Mouse (Mus musculus) monocyte, adult 5-6 weeks (primary cell): ENCODE measurements around the gene Plekha6. TPM values are rescaled to one million over a fixed set of nuclear protein-coding genes. Genes with fewer than 3 reads are reported as not detected.
A peak's percentile ranks its signal among the peaks of the same experiment; 100 is the strongest.

Experiments used
- ATAC-seq: fragments of 153-309, 156-312 bp; replicated peaks from 2 replicates; pipeline ENCODE4 v1.8.0; 2017; ENCODE audit warnings: mild to moderate bottlenecking; ENCODE audit not compliant: low TSS enrichment, insufficient number of reproducible peaks, severe bottlenecking, poor library complexity, low FRiP score
- total RNA-seq: library from RNA; stranded (forward); fragments of 200-1000, 200-491, 200-594 nt; gene quantifications from 3 replicates; pipeline ENCODE4 v1.2.3, GENCODE M21; 2017

Plekha6 gene
- total RNA-seq, 1 experiment from 2014 or later: 5.7 TPM

DNA sequence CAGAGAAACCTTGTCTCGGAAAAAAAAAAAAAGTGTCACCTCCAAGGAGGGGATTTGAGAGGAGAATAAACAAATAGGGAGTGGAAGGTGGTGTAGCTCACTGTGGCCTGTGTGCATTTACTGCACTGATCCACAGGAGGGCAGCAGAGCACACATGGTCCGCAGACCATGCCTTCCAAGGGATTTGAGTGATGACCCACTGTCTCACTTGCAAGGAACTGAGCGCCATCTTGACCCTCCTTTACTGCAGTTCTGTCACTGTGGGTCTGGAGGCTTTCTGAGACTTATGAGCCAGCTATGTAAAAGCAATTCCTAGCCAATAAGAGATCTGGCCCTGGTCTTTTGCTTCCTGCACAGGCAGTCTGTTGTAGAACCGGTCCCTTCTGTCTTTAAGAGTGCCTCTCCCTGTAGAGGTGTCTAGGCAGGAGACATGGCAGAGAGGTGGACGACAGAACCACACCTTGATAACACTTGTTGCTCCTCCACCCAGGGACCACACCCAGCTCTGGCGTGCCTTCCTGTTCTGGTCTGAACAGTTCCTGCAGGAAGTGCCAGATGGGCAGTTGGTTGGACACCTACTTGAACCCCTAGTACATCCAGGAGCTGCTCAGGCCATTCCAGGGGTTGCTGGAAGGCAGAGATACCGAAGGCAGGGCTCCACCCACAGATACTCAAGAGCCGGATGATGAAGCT is 13.6 kb downstream of the Plekha6 start:
- ATAC-seq: peak; percentile 66

DNA sequence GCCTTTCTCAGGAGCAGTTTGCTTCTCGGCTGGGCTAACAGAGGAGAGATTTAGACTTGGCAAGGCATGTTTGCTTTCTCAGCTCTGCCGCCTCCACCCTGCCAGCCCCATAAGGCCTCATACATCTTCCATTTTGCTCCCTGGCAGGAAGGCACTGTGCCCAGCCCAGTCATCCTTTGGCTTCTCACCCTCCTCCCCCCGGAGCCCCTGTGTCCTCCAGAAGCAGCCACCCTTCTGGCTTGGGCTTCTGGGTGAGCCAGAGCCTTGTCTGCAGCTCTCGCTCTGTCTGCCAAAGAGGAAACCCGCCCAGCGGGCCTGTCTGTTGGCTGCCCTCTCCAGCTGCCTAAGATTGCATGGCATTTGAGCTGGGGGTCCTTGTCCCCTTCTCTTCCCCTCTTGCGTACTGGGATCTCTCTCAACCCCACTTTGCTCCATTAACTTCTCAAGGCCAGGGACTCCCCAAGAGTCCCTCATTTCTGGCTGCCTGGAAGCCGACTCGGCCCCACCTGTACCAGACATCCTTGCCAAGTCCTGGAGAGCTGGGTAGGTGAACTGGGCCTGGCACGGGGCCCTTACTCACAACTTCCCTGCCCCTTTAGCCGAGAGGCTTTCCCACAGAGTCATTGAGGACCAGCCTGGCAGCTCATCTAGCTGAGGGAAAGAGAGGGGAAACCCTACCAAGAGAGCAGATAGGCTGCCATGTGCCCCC is 14.9 kb downstream of the Plekha6 start:
- ATAC-seq: no peak

DNA sequence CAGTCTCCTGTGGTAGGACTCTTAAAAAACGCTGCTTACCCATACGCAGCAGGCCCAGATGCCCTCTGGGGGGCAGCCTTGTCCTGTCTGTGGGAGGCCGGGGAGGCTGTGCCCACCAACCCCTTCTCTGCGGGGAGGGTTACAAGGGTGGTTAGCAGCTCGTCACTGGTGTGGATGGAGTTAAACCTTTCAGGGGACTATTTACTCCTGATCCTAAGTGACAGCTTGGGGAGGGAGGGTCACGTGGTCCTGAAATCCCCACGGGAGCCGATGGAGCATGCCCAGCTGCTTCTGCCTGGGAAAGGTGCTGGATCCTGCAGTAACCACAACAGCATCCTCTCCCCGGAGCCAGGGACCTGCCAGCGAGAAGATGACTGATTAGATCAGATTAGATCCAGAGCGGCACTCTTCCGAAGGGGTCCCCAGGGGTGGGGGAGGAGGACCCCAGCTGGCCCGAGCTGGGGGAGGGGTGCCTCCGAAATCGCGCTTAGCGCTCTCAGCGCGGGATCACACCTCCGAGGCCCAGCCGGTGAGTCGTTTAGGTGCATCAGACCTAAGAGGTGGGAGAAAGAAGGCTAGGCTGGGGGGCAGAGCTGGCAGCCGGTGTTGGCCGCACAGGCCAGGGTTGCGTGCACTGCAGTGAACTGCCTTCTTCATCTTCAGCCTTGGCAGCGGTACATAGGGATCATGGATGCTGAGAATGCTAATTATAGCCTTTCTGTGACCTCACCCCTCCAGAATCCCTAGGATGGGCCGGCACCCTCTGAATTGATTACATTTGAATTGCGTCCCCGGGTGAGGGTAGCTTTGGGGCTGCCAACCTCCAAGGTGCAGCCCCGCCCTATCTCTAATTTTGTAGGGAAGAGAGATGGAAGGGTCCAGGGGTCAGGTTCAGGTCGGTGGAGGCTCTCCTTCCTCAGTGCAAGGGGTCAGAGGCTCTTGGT is 17.3 kb downstream of the Plekha6 start:
- no peak; the same call in 1 of the 2 replicates for ATAC-seq

DNA sequence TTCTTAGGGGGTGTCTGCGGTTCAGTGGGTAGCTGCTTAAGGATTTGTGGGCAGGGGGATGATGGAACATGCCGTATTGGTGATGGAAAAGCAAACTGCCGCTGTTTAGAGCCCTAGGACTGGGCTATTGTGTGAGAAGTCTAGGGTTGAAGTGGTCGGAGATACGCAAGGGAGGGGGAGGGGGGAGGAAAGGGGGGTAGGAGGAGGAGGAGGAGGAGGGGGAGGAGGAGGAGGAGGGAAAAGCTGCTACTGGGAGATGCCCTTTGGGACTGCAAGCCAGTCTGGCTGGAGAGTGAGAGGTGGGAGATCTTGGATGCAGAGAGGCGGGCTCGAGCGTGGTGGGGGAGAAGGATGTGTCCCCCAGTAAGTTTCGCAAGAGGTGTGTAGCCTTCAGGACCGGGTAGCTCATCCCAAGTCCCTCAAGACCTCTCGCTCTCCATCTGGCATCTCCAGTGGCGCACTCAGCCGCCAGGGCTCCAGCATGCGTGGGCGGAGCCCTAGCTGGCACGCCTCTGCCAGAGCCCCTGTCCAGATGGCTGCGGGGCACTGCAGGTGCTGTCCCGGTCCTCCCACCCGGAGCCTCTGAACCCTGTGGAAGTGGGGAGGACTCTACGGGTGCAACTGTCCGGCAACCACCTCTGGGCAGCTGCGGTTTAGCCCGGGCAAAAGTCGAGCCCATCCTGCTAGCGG is 18.2 kb downstream of the Plekha6 start:
- ATAC-seq: no peak

DNA sequence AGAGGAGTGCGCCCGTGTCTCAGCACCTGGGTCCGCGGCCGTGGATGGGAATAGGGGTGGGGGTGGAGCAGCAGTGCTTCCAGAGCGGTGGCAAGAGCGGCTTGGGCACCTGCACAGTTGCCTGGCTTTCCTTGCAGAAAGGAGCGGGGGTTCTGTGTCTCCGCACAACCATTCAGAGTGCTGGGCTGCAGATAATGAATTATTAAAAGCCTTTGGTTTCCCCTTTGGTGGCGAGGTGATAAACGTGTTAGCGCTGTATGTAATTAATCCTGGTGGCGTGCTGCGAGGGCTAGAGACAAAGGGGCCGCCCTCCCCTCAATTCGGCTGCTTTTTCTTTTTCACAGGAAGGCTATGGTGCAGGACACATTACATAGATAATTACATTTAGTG is 18.7 kb downstream of the Plekha6 start:
- no peak for ATAC-seq

DNA sequence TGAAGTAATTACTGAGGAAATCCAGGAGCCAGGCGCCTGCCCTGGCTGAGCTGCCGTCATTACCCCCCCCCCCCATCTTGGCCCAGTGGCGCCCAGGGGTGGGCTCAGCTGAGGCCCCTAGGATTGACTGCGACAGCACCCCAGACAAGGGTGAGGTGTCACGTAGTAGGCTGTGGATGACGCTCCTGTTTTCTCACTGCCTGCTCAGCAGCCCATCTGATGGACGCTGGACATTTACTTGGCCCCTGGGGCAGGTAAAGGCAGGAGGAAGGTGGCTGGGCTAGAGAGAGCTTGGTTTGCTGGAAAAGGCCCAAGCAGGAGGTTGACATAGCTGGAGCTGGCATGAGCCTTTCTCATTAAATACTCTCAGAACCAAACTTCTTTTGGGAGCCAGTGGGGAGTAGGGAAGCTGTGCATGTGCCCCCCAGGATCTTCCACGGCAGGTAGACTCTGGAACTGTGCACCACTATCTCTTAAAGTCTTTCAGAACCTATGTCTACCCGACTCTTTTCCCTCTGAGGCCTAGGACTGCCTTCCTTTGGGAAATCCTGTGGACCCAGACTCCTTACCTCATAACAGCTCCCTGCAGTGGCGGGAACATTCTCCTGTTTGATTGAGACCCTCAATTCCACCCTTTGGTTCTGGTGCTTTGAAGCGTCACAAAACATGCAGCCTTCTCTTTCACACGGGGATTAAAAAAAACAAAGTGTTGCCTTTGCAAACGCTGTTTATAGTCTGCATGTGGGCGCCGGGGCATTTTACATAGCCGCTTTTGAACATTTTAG is 19.3 kb downstream of the Plekha6 start:
- no peak for ATAC-seq

DNA sequence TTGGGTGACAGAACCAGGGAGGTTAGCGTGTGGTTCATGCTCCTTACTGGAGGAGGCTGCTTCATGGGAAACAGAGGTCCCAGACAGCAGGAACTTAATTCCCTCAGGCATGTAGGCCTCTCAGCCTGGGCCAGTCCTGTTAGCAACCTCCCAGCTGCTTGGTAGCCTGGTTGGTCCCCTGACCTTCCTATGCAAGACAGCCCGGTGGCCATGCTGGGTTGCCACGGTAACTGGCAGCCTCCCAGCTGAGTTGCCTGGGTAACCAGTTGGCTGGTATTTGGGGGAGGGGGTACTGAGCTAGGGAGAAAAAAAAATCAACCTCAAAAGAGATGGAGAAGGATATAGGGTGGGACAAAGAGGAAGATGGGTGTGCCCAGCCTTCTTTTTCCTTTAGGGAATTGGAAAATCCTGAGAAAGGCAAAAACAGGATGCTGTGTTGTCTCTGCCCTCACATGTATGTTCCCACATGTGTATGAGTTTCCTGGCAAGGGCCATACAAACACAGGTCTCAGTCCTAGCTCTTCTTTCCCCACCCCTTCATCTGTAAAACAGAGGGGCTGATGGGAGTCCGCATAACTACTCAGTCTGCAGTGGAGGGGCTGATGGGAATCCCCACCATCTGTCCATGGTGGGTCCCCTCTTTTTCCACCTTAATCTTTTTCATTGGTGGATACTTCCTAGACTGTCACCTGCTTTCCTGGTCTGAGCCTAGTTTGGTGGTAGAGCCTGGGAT is 24.1 kb downstream of the Plekha6 start:
- ATAC-seq: no peak

DNA sequence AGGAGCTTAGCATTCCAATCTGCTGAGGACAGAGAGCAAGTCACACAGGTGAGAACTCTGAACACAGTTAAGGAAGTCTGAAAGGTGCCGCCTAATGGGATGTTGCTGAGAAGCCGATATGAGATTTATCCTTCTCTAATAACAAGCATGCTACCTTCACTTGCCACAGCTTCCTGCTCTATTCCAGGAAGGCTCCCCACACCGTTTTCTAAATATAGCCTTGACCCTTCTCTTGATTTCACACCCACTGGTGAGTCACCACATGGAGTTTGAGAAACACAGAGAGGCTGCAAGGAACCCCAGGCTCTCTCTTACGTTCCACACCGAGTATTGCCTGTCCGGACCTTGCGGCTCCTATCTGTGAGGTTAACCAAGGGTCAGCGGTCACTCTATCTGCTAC is 24.7 kb downstream of the Plekha6 start:
- ATAC-seq: no peak

DNA sequence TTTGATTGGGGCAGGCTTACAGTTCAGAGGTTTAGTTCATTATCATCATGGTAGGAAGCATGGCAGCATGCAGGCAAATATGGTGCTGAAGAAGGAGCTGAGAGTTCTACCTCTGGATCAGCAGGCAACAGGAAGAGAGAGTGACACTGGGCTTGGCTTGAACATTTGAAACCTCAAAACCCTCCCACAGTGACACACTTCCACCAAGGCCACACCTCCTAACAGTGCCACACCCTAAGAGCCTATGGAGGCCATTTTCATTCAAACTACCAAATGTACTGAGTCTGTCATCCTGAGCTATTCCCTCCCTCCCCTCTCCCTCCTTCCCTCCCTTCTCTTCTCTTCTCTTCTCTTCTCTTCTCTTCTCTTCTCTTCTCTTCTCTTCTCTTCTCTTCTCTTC is 25.5 kb downstream of the Plekha6 start:
- ATAC-seq: no peak

DNA sequence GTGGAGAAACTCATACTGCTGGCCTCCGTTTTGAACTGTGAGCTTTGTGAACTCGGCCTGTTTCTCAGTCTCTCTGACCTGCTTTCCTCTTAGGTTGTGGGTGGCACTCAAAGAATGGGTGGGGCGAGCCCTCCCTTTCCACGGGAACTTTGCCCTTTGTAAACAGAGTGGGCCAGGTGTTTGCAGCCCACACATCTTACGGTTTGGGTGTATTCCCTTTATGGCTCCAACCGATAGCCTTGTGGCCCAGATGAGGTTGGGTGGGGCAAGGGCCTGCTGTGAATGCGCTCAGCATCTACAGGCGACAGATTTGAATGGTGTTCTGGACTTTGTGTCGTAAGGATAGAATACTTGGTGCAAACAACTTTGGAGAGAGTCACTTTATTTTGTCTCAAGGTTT is 26.5 kb downstream of the Plekha6 start:
- ATAC-seq: no peak

DNA sequence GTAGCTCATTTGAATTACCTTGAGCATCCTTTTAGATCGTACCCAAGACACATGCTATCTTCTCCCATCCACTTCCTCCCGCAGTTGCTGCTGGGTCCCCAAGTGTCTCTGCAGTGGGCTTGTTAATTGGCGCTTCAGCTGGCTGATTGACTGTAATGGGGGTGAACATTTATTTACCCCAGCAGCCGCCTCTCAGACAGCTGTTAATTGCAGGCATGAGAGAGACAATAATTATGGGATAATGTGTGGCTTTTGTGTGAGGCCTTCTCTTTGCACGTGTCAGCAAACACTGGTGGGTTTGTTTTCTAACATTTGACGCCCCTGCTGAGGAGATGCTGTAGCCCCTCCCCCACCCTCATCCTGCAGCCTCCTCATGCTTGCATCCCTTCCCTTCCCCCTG is 32.2 kb downstream of the Plekha6 start:
- ATAC-seq: no peak

DNA sequence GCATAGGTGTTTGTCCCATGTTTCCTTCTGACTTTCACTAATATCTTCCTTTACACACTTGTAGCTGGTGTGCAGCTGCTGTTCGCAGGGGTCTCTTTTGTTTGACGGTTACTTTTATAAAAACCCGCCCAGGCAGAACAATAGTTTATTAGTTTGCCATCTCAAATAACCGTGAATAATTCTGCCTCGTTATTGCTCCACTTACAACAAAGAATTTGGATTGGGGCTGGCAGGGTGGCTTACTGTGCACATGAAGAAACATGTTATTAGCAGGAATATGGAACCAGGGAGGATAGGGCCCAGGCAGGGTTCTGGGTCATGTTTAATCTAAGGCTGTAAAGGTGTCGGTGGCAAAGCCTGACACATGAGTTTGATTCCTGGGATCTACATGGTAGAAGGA is 33.3 kb downstream of the Plekha6 start:
- no peak for ATAC-seq

DNA sequence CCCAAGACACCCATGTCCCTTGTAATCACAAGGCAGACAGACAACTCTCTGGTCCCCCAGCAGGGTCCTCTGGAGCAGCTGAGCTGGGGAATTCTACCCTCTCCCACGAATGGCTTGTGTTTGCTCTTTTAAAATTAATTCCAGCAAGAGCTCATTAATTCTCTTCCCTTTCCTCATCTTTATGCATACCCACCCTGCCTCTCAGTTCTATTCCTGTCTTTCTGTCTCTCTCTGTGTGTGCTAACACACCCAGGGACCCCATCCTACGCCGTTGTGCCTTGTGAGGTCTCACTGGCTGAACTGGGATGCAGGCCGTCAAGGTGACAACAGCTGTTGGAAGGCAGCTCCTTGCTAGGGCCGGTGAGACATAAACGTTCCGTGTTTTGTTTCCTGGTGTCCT is 35.7 kb downstream of the Plekha6 start:
- ATAC-seq: no peak

DNA sequence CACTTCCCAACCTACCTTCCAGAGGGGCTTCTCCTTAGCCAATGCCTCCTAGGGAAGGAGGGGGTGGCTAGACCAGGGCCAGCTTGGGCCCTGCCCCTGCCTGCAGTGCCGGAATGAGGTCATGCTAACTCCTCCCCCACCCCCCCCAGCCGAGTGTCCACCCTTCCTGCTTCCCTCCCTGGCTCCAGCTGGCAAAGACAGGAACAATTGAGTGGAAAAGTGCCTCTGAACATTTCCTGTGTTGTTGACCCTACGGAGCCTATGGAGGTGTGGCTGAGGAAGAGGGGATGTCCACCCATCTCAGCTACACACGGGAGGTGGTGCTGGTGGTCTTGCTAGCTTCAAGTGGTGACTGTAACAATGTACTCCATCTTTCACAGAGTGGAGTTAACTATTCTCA is 37.5 kb downstream of the Plekha6 start:
- no peak for ATAC-seq

DNA sequence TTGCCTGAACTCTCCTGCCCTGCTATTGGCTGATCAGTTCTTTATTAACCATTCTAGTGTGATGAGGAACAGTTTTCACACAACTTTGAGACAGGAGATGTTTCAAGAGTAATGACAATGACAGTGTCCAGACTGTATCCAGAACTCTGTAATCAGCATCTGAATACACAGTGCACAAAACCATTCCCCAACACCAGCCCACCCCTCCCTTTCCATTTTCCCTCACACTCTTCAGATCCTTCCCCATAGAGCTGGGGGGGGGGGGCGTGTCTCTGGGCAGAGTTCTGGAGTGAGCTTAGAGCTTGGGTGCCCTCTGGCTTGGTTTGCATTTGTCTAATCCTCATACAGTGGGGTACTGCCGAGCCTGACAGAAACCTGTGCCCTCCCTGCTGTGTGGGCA is 39.7 kb downstream of the Plekha6 start:
- ATAC-seq: no peak

DNA sequence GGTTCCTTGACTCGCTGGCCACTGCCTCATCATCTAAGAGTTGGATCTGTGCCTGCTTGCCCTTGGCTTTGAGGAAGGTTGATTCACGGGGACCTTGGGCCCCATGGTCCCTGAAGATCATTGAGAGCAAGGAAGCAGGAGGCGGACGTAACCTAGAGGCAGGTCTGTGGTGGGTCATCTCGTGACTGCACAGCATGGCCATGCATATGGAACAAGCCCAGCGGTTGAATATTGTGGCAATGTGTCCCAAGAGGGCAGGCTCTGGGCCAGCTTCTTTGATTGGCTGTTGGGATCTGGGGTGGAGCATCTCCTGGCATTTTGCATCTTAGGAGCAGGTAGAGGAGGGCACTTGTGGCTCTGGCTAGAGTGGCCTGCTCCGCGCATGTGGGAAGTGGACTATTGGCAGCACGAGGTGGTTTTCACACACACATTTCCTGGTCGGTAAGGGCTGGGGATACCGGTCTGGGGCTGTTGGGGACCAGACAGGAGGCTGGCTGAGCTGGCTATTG is 40.4 kb downstream of the Plekha6 start:
- 0 out of 2 replicates have a peak, but pooled peaks have one; percentile 9 for ATAC-seq

DNA sequence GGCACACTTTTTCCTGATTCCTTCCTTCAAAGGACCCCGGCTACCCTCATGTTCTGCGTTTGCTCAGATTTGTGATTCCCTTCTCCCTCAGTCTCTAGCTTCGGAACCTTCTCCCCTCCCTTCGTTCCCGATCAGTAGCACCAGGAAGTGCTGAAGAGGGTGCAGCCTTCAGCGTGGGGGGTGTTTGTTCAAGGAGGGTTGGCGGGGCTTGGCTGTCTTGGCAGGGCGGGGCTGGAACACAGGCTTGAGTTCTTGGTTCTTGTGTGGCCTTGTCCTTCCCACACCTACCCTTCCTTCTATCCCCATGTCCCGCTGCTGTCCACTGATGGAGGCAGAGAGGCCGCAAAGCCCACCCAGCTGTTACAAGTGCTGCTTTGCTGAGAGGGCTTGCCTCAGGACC is 41.0 kb downstream of the Plekha6 start:
- ATAC-seq: no peak
